Mouse (Mus musculus): ENCODE results near the gene Cldn7.

Gene Cldn7

DNA sequence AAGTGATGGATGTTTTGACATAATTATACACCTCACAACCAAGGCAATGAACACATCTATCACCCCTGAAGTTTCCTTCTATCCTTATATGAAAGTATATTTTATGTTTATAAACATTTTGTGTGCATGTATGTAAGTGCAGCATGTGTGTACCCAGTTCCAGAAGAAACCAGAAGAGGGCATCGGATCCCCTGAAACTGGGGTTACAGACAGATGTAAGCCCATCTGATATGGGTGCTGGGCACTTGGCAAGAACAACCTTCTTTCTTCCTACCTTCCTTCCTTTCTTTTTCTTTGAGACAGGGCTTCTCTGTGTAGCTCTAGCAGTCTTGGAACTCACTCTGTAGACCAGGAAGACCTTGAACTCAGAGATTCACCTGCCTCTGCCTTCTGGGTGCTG lies 8.4 kb upstream of the Cldn7 start:
- peak; percentile 40 for DNase-seq (ENCODE audit: low read depth)

DNA sequence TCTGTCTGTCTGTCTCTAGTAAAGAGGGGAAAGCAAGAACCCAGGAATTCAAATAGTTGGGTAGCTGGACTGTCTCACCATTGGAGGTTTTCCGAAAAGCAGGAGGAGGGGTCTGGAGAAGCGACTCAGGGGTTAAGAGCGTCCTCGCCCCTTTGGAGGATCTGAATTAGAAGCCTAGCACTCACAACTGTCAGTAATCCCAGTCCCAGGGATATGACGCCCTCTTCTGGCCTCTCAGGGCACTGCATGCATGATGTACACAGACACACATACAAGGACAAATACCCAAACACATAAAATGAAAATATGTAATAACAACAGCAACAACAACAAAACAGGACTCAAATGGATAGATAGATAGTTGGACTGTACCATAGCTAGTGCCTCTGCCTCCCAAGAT lies 4.0 kb upstream of the Cldn7 start:
- DNase-seq (ENCODE audit: low read depth), result peak; percentile 59

DNA sequence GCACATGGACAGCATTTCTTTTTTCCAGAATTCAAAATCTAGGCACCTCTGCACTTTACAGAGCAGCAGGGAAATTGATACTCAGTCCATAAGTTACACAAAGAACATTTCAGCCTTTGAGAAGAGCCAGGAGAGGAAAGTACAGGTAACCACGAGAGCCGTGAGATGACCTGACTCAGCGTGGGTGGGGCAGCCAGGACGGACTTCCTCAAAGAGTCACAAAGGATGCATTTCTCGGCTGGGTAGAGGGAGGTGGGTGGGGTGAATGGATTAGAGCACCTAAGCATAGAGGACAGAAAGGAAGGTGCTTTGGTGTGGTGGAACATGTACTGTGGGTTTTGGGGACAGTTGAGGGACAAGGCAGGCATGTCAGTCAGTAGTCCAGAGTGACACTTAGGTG lies 2.7 kb upstream of the Cldn7 start:
- DNase-seq (ENCODE audit: low read depth), result peak; percentile 44

DNA sequence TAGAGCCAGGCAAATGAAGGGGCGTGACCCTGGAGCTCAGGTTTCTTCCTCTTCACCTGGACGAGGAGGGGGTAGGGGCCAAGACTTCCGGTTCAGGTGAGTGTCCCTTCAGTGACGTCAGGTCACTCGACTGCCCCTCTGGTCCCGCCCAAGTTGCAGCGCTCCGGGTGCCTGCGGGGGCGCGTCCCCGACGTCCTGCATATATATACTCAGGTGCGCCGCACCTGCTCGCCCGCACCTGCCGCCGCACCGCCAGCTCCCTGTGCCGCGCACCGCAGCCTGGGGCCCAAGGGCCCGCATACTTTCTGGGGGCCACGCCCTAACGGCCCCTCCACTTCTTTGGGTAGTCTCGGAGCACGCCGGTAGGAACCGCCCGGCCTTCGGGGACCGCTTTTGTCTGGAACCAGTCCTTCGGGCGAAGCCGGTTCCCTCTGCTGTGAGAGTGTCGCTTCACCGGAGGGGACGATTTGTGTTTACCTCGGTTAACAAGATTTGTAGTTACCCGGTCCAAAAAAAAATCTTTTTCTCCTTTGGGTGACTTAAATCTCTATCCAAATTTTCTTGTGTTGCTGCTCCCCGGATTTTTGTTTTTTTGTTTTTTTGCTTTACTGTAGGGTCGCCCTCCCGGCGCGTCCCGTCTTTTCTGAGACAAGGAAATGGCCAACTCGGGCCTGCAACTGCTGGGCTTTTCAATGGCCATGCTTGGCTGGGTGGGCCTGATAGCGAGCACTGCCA lies 859 bp downstream of the Cldn7 start:
- DNase-seq (ENCODE audit: low read depth), result peak; percentile 35

DNA sequence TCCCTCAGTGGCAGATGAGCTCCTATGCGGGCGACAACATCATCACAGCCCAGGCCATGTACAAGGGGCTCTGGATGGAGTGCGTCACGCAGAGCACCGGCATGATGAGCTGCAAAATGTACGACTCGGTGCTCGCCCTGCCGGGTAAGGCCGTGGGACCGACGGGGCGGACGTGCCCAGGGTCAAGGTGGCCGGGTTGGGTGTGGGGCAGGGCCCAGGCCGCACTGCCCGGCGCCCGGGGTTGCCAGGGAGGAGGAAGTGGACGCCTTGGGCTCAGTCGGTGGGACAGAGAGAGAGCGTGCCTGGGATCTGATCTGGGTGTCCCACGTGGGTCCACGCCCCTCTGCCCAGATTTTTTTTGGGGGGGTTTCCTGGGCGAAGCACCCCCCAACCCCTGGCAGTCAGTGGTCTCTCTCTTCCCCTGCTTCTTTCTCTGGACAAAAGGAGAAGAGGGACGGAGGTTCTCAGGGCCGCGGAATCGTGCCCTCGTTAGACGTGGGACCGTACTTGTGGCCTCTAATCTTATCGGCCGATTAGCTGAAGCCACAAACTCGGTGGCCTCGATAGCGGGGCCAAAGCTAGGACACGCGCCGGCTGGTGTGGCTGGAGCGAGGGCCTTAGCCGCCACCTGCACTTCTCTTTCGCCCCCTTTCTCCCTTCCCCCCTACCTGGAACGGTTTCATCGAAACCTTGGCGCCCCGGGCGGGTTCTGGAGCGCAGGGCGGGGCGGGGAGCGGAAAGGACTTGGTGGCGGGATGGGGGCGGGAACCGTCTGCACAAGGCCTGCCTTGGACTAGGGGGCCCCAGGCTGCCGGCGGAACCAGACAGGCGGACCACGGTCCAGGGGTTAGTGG lies 1.7 kb downstream of the Cldn7 start:
- peak; percentile 47 for DNase-seq (ENCODE audit: low read depth)

DNA sequence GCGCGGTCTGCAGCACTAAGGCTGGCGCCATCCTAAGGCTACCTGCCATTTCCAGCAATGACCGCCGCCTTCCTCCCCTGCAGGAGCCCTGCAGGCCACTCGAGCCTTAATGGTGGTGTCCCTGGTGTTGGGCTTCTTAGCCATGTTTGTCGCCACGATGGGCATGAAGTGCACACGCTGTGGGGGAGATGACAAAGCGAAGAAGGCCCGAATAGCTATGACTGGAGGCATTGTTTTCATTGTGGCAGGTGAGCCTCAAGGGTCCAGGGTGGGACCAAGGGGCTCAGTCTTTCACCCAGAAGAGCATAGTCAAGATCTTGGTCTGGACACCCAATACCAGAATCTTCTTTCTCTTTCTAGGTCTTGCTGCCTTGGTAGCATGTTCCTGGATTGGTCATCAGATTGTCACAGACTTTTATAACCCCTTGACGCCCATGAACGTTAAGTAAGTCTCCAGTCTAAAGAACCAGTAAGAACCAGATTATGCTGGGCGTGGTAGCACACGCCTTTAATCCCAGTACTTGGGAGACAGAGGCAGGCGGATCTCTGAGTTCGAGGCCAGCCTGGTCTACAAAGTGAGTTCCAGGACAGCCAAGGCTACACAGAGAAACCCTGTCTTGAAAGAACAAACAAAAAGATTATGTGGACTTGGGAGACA lies 2.4 kb downstream of the Cldn7 start:
- no peak for DNase-seq (ENCODE audit: low read depth)

DNA sequence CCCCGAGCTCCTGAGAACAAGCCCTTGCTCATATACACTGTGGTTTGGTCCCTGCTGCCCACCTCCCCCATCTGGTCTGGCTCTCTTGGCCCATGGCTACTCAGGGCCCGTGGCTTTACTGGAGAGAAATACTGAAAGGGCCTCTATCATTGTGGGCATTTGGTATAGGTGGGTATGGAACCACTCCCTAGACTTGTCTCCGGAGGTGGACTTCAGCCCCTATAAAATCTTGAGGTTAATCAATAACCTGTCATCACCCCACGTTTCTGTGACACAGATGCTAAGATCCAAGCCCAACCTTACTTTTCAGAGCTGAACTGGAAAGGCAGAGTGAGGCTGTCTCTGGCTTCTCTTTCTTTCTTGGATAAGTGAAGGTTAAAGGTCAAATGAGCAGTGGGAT lies 4.2 kb downstream of the Cldn7 start:
- DNase-seq (ENCODE audit: low read depth), result no peak

DNA sequence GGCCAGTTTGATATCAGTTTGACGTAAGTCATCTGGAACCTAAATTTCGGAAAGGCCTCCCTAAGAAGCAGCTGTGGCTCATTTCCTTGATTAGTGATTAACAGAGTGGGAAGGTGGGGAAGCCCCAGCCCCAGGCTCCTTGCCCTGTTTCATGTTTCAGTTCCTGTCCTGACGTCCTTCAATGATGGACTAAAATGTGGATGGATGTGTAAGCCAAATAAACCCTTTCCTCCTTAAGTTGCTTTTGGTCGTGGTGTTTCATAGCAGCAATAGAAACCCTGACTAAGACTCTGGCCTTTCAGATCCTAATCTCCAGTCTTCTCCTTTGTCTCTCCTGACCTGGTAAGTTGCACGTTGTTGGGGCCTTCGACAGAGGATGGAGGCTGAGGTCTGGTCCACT lies 5.6 kb downstream of the Cldn7 start:
- DNase-seq (ENCODE audit: low read depth), result no peak

DNA sequence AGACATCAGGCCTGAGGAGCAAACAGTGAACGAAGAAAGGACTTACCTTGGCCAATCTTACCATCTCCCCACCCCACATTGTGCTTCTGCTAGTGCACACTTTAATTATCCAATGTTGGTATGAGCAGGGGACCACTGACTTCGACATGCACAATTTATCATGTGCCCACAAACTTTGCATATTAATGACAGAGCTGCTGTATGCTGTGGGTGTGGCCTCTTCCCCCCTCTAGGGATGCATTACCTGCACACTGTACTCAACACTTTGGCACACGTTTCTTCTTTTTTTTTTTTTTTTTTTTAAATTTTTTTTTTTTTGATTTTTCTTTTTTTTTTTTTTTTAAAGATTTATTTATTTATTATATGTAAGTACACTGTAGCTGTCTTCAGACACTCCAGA lies 6.2 kb downstream of the Cldn7 start:
- no peak for DNase-seq (ENCODE audit: low read depth)

DNA sequence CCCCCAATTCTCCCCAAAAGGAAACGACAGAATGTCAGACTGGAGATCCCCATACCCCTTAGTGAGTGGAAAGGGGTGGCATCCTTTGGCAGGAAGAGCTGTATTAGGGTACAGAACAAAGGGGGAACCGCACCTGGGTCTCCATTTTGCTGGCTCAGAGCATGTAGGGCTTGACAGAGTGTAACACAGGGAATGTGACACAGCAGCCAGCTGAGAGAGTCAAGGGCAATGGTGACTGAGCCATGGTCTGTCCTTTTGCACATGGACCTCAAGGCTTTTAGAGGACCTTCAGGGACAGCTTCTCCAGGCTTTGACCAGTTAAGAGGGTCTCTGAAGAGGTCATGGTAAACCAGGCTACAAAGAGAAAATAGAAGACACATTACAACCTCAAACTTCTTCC lies 10.3 kb downstream of the Cldn7 start:
- no peak for DNase-seq (ENCODE audit: low read depth)

DNA sequence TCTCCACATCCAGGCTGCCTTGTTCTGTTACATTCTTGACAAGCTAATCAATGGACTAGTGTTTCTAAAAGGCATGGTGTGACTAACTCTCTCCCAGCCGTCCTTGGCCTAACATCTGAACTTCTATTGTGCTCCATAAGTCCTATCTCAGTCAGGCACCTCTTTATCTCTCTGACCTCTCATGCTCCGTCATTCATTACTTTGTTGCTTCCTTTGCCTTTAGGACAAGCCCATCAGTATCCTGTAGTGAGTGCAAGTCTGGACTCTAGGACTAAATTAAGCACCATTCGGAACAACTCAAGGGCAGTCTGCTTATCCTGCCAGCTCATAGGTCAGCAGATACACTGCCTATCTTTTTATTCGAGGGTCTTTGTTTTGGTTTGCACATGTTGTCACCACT lies 11.7 kb downstream of the Cldn7 start:
- DNase-seq (ENCODE audit: low read depth), result no peak

DNA sequence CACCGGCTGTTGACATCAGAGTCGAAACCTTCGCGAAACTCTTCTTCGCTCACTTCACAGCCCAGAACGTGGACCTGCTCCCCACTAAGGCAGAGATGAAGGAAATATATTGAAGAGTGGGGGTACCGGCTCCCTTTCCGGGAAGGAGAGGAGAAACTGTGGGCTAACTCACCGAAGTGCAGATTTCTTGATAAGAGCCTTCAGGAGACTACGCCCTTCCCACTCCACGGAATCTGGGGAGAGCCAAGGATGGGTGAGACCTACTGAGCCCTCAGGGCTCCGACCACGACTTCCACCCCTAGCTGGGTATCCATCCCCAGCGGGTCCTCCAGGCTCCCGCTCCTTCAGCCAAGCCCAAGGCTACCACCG lies 15.2 kb downstream of the Cldn7 start:
- DNase-seq (ENCODE audit: low read depth), result no peak

DNA sequence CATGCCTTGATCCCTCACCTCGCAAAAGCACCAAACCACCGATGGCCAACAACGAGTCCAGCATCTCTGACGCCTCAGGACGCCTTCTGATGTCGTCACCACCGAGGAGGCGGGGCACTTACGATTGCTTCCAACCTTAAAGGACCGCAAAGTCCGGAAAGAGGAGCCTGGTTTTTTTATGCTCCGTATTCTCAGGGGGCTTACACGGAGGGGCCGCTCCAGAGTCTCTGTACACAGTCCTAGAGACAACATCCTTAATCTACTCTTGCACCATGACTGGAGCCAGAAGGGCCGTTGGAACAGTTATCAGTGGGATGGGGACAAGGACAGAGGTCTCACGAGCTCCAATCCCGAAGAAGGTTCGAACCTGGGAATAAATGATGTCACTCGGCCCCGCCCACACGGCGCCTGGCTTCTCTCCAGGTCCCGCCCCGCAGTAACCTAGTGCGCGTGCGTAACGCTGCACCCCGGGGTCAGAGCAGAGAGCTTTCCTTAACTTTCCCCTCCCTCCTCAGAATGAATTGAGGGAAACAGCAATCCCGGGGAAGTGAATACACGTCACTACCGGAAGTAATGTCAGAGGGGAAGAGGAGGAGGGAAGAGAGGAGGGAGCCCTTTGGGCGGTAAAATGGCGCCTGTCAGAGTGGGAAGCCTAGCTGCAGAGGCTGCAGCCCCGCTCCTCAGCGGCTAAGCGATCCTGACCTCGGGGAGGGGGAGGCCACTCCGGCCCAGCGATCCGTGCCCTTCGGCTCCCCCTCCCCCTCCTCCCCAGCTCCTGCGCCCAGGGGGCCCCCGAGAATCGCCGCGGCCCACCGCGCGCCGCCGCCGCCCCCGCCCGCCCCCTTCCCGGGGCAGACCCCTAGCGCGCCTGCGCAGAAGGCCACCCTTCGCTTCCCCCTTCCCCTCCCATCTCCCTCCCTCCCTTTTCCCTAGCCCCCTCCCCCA lies 15.9 kb downstream of the Cldn7 start:
- DNase-seq (ENCODE audit: low read depth), result peak; percentile 97

DNA sequence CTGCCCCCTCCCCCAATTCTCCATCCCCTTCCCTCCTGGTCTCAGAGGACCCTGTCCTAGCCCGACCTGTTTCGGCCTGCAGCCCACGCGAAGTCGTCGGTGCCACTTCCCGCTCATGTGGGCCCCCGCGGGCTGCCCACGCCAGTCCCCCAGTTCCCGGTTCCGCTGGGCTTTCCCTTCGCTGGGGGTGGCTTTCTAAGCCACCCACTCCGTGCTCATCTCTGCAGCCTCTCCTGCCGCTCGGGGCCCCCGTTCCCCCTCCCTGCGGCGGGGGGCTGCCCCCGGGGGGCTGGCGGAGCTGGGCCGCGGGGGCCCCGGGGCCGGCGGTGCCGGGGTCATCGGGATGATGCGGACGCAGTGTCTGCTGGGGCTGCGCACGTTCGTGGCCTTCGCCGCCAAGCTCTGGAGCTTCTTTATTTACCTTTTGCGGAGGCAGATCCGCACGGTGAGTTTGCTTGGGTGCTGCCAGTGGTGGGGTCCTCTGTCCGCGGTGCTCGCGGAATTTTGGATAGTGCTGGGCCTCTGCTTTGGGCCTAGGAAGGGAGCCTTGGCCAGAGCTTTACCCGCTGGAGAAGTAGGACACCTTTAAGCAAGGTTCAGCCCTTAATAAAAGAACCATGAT lies 16.7 kb downstream of the Cldn7 start, which contains the start of gene Ctdnep1:
Gene Ctdnep1 (plus strand): TSS at position 16 of the 622 bp plus-strand sequence.
- peak; percentile 79 for DNase-seq (ENCODE audit: low read depth)

DNA sequence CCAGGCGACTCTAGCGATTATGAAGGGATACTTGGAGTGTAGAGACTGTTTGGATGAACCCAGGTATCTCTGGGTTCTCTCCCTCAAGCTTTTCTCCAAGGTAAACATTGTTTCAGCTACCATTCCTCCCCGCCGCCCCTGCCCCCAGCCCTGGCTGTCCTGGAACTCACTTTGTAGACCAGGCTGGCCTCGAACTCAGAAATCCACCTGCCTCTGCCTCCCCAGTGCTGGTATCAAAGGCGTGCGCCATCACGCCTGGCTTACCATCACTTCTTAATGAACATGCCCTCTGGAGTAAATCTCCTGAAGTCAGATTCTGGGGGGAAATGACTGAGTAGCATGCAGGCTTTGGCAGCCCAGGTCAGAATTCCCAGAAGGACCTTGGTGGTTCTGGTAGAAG lies 17.6 kb downstream of the Cldn7 start, which contains the start of gene Elp5:
Gene Elp5 (minus strand): TSS at position 293 of the 400 bp plus-strand sequence.
- no peak for DNase-seq (ENCODE audit: low read depth)

DNA sequence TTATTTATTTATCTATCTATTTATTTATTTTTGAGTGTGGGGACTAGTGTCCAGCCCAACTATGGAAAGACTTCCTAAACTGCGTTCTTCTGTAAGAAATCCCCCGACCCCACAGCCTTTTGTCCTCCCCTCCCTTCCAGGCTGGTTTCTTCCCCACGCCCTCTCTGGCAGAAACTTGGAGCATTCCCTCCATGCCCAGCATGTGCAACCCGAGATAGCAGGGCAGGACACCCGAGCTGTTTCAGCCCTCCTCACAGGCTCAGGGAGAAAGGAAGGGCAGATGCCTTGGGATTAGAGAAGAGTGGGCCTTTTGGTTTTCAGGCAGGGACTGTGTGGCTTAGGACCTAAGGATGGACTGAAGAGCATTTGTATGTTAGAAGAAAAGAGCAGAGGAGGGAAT lies 18.3 kb downstream of the Cldn7 start:
- DNase-seq (ENCODE audit: low read depth), result no peak

DNA sequence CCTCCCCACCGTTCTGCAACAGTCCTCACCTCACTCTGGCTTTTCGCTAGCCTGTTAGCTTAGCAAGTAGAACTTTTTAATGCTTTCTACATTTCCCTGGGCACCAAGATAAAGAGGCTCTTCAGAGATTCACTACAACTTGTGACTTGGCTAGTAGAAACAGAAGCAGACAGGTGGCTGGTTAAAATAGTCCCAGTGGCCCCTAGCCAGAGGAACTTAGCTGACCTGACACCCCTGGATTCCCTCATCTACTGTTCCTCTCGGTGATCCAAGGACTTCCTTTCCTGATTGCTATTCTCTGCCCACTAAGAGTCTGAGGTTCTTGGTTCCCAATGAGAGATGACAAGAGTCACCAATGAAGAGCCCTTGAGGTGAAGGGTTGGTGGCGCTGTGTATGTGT lies 18.8 kb downstream of the Cldn7 start:
- DNase-seq (ENCODE audit: low read depth), result no peak

DNA sequence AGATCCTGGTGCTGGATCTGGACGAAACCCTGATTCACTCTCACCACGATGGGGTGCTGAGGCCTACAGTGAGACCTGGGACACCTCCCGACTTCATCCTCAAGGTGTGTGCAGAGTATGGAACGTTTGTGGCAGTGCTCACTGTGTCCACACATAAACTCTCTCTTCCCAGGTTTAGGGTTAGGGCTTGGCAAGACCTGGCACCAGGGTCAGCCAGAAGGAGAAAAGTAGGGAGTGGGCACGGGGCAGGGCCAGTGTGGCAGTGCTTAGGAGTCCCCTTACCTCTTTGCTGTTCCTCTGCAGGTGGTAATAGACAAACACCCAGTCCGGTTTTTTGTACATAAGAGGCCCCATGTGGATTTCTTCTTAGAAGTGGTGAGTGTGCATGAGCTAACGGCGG lies 19.9 kb downstream of the Cldn7 start:
- no peak for DNase-seq (ENCODE audit: low read depth)

DNA sequence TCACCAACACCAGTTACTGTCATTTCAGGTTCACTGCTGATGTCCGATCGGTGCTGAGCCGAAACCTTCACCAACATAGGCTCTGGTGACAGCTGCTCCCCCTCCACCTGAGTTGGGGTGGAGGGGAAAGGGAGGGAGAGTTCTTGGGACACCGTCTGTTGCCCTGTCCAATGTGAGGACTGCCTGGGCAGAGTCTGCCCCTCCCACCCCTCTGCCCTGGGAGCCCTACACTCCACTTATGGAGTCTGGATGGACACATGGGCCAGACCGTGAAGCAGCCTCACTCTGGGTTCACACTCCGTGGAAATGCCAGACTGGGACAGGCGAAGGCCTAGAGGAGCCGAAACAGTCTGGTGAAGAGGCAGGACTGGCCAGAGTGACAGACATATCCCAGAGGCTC lies 25.4 kb downstream of the Cldn7 start:
- no peak for DNase-seq (ENCODE audit: low read depth)

DNA sequence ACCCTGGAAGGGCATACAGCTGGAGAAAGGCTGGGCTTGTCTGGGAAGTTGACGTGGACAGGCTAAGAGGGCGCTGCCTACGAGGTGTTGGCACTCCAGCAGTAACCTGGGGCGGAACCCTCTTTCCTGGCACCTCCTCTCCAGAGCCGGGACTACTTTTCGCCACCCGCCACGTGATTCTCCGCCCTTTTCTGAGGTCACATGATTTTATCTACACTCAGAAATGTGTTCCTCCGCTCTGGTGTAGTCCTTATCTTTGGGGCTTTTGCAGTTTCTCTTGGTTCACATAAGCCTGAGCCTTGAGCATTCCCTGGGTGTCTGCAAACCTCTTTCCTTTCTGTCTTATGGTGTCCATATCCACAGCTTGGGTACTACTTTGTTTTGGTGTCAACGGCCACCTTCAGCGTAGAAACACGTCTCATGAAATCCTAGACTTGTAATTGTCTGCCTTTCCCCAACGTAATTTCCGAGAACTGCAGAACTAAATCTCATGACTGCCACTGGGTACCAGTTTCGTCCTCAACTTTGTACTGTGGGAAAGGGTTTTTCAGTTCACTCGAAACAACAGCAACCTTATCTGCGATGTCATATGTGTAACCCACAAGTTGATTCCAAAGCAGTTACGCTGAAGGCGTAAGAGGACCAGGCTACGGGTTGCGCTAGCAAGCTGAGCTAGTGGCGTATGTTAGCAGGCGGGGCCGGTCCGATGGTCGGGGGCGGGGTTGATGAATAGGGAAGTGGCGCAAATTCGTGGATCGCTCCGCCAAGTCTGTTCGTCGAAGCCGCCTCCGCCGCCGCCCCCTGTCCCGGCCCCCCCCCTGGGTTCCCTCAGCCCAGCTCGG lies 26.5 kb downstream of the Cldn7 start, which contains the start of gene Gabarap:
Gene Gabarap (plus strand): TSS at position 294 of the 842 bp plus-strand sequence.
- DNase-seq (ENCODE audit: low read depth), result peak; percentile 99
